Mouse (Mus musculus) E14TG2a.4 (cell line): ENCODE data around the gene Mid1.

Source experiments
- H3K27me3 ChIP-seq: 2 replicates; pipeline ENCODE4 v1.6.1; 2014; ENCODE audit warnings: low read length, control low read depth; ENCODE audit not compliant: insufficient read depth
- H3K36me3 ChIP-seq: 2 replicates; pipeline ENCODE4 v1.6.1; 2014; ENCODE audit warnings: low read length, control low read depth; ENCODE audit not compliant: insufficient read depth
- H3K4me1 ChIP-seq: replicated peaks from 2 replicates; pipeline ENCODE4 v1.6.1; 2014; ENCODE audit warnings: low read depth, low read length, control low read depth
- H3K4me3 ChIP-seq: replicated peaks from 2 replicates; pipeline ENCODE4 v1.5.1; 2014; ENCODE audit warnings: mild to moderate bottlenecking, low read length
- H3K9me3 ChIP-seq: 2 replicates; pipeline ENCODE4 v1.6.1; 2014; ENCODE audit warnings: low read length, control low read depth
- CTCF ChIP-seq: conservative IDR thresholded peaks from 2 replicates; pipeline ENCODE4 v1.5.1; 2014; ENCODE audit warnings: low read length
- NANOG ChIP-seq: IDR thresholded peaks from 2 replicates; pipeline ENCODE4 v1.6.1; 2014; ENCODE audit warnings: borderline replicate concordance, low read length, mixed read lengths
- POU5F1 ChIP-seq: IDR thresholded peaks from 2 replicates; pipeline ENCODE4 v1.6.1; 2014; ENCODE audit warnings: low read length, borderline replicate concordance

Gene Mid1

DNA sequence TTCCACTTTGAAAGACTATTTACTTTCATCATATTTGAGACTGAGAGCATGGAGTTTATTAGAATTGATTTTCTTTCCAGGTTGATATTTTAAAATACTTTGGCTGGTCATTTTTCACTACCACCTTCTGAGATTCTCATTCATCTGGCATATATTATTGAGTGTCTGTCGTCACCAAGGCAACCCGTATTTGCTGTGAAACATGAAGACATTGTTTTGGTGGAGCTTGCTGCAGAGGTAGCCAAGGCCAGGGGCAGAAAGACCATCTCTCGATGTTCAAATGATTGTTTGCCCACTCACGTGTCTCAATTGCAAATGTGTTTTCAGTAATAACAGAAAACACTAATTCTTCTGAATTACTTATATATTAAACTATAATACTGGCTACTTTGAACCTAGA is 145.1 kb downstream of the Mid1 start:
- TF ChIP-seq NANOG (no peak), POU5F1 (no peak), CTCF (no peak)
- Histone ChIP-seq H3K9me3 (no peaks in the 10 kb centered on the region), H3K36me3 (no peaks in the 10 kb centered on the region), H3K4me3 (no peak overlapping the region), H3K4me1 (peaks cover 12% of the 10 kb centered on the region; the same call in 1 of the 2 replicates), H3K27me3 (no peaks in the 10 kb centered on the region)

DNA sequence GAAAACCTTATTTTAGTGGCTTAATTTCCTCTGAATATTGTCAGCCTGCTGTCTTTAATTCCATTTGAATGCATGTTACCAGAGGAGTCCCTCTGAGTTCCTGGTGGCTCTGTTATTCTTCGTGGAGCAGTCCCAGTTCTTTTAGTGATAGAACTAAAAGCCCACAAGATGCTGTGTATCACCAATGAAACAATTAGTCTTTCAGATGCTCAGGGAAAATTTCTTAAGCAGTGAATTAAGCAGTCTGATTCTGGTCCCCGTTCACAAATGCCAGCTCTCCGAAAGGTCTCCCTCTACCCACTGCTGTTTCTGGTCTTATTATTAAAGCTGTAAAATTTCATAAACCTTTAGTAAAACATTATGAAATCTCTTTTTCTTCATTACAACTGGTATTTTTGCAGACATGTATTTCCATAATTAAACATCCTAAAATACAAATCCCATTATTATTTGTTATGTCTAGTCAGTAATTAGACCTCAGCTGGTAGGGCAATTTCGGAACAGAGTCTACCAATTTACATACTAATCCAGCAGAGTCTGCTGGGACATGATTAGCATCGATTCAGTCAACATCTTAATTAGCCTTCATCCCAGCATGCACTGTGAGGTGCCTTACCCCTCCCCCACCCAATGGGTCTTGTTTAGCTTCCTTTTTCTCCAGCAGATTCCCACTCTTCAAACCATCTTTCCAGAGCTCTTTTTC is 153.1 kb downstream of the Mid1 start:
- Histone ChIP-seq H3K9me3 (no peaks in the 10 kb centered on the region), H3K27me3 (no peaks in the 10 kb centered on the region), H3K4me3 (no peak overlapping the region), H3K4me1 (no peaks in the 10 kb centered on the region), H3K36me3 (no peaks in the 10 kb centered on the region)
- TF ChIP-seq NANOG (no peak), POU5F1 (no peak), CTCF (no peak)

DNA sequence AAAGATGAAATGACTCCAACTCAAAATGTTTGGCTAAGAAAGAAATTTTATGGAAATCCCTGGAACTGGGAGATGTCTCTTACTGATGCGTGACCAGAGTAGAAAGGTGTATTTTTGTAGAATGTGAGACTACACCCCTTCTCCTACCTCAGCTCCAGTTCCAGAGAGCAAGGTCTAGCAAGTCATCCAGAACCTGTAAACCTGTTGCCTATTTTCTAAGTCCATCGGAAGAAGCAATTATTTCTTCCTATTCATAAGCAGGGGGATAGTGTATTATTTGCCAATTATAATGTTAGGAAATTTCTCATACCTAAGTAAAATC is 153.6 kb downstream of the Mid1 start:
- H3K4me3 ChIP-seq: no peak overlapping the region
- no peaks in the 10 kb centered on the region for H3K9me3 ChIP-seq
- TF ChIP-seq NANOG (no peak), POU5F1 (no peak), CTCF (no peak)
- H3K4me1 ChIP-seq: no peaks in the 10 kb centered on the region
- no peaks in the 10 kb centered on the region for H3K36me3 ChIP-seq
- H3K27me3 ChIP-seq: no peaks in the 10 kb centered on the region

DNA sequence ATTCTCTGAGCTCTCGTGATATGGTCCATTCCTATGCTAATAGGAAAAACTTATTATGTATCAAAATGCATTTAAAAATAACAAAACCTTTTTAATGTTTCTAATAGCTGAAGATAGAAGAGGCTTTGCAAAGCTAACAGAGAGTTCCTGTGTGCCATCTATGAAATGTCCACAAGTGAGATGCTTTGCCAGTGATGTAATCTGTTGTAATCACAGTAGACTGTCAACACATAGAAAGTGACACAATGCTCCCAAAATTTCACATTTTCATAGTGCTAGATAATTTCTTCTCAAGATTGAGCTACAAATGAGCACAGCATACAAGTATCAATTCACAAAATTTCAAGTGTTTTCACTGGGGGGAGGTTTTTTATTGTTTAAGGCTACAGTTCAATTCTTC is 158.3 kb downstream of the Mid1 start:
- no peaks in the 10 kb centered on the region for H3K27me3 ChIP-seq
- TF ChIP-seq POU5F1 (no peak), CTCF (no peak), NANOG (no peak)
- H3K36me3 ChIP-seq: no peaks in the 10 kb centered on the region
- H3K9me3 ChIP-seq: no peaks in the 10 kb centered on the region
- no peaks in the 10 kb centered on the region for H3K4me1 ChIP-seq
- no peak overlapping the region for H3K4me3 ChIP-seq

DNA sequence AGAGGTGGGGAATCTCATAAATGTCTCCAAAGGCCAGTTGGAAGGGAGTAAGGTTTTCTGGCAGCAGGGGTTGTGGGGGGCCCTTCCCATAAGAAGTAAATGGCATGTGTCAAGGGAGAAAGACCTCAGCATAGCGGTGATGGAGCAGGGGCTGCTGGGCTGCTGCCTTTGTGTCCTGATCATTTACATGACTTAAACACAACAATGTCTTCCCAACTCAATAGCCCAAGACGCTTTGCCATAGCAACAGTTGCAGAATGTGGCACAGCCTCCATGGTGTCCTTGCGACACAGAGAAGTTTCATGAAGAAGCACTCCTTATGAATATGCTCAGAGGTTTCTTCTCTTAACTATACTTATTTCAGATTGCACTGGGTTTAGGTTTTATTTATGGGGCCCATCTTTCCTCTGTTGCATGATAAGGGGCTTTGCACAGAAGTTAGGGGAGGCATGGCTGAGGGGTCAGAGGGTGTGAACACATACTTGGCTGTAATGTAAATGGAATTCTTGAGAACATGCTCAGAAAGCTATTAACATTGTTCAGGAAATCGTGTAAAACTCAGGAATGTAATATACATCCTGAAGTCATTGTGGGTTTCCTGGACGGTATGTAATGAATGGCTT is 159.3 kb downstream of the Mid1 start:
- Histone ChIP-seq H3K9me3 (no peaks in the 10 kb centered on the region), H3K36me3 (no peaks in the 10 kb centered on the region), H3K4me1 (no peaks in the 10 kb centered on the region), H3K4me3 (no peak overlapping the region), H3K27me3 (no peaks in the 10 kb centered on the region)
- no peak for TF ChIP-seq NANOG
- no peak for TF ChIP-seq CTCF
- TF ChIP-seq POU5F1: no peak

DNA sequence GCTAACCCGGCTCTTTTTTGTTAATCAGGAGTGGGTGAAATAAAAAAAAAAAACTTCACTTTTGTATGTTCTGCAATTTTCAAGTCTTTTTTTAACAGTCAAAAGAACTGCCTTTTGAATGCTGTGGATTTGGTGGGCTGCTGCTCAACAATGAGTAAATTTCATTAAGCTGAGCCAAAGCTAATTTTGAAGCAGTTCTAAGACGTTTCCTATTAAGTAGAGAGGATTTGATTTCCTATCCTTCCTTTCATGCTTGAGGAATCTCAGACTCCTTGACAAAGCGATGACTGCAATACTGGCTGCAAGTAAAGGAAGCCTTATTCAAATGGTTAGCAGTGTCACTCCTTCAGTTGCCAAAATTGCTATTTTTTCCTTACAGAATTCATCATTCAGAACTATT is 161.2 kb downstream of the Mid1 start:
- Histone ChIP-seq H3K36me3 (no peaks in the 10 kb centered on the region), H3K27me3 (no peaks in the 10 kb centered on the region), H3K4me3 (no peak overlapping the region), H3K4me1 (no peaks in the 10 kb centered on the region), H3K9me3 (no peaks in the 10 kb centered on the region)
- TF ChIP-seq POU5F1 (no peak), CTCF (no peak), NANOG (no peak)

DNA sequence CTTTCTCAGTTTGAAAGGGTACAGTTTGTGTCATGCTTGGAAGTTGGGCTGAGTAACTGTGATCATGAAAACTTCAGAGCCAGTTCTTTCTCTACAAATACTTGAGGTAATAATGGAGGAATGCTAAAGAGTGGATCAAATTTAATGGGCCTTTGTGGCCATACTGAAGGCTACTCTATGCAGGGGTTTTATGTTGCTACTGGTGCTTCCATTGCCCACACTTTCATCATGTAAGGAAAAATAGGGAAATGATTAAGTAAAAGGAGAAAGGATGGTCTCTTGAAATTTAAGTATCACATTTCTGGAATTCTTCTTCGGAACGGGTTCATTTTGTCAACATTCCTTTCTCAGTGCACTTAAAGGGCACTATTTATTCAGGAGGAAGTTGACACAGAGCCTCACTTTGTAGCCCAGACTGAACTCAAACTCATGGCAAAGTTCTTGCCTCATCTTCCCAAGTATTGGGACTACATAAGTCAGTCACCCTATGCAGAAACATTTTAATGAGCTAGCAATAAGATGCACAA is 176.3 kb downstream of the Mid1 start:
- no peaks in the 10 kb centered on the region for H3K9me3 ChIP-seq
- 0 out of 2 replicates have a peak, but pooled peaks cover 2% of the 10 kb centered on the region for H3K4me1 ChIP-seq
- TF ChIP-seq CTCF: no peak
- no peak for TF ChIP-seq NANOG
- TF ChIP-seq POU5F1: no peak
- H3K4me3 ChIP-seq: no peak overlapping the region
- H3K27me3 ChIP-seq: no peaks in the 10 kb centered on the region
- H3K36me3 ChIP-seq: no peaks in the 10 kb centered on the region

DNA sequence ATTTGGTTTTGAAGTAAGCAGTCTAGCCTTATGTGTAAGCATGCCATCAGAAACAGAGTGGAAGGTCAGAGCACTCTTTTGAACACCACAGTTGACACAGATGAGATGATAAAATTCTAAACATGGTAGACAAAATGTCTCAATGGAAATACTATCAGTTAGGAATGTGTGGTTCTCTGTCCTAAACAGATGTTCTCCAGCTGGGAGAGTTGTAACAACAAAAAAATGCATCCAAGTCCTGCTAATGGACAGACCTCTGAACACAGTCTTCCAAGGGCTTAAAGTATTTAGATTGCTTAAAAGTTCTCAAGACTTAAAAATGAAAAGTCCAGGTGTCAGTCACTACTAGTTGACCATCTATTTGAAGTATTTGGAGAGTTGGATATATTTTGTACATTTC is 177.4 kb downstream of the Mid1 start:
- Histone ChIP-seq H3K36me3 (no peaks in the 10 kb centered on the region), H3K4me1 (0 out of 2 replicates have a peak, but pooled peaks cover 2% of the 10 kb centered on the region), H3K9me3 (no peaks in the 10 kb centered on the region), H3K27me3 (no peaks in the 10 kb centered on the region), H3K4me3 (no peak overlapping the region)
- TF ChIP-seq POU5F1 (no peak), CTCF (no peak), NANOG (no peak)
